In genomic region chr10:95678241-95678640, GRCm38 (mm10) we compare ENCODE assay signal across 11 mouse cellular contexts. TPM values are rescaled to one million over a fixed set of nuclear protein-coding genes. Genes with fewer than 3 reads are reported as not detected.
DNase-seq lines count a peak whose midpoint lies in the region; ATAC-seq and TF ChIP-seq lines count a peak whose summit lies in the region.
"Had no signal": no experiment of that assay in that cellular context is flagged by ENCODE, and none has a peak within 500 bp of the region (broad histone marks: within the 10 kb centered on the region; RNA-seq: fewer than 3 reads in every experiment).

No protein-coding gene starts in this region.

- H3K4me2 ChIP-seq in intestine, embryonic 16.5 days (ENCODE audit: low read depth, low read length): no peak overlapping the region
- no peak overlapping the region for H3K4me2 ChIP-seq in forebrain, embryonic 11.5 days (ENCODE audit: low read depth, low read length, severe bottlenecking)

- H3K9ac ChIP-seq in heart, adult 2 months (ENCODE audit: low read depth, low read length): no peak overlapping the region
- H3K9ac ChIP-seq in intestine, embryonic 16.5 days (ENCODE audit: low read depth, low read length): no peak overlapping the region
- no peak overlapping the region for H3K9ac ChIP-seq in forebrain, embryonic 11.5 days (ENCODE audit: low read length)

- peak overlapping the region; percentile 76 for H3K27ac ChIP-seq in heart, adult 2 months
- H3K27ac ChIP-seq in spleen, adult 2 months (ENCODE audit: insufficient read depth, low read length): peak overlapping the region; percentile 49
- peak overlapping the region; percentile 11; the same call in 1 of the 2 replicates for H3K27ac ChIP-seq in intestine, embryonic 16.5 days (ENCODE audit: low read length)
- peak overlapping the region; percentile 23 for H3K27ac ChIP-seq in small intestine, adult 2 months (ENCODE audit: insufficient read depth, low read depth, low read length)
- H3K27ac ChIP-seq in forebrain, embryonic 11.5 days (ENCODE audit: low read depth, low read length): no peak overlapping the region

- no peak for TF ChIP-seq POLR2A in heart, adult 2 months (IDR thresholded peaks at IDR 0.05; ENCODE audit: insufficient read depth, low read depth, low read length)
- TF ChIP-seq POLR2A in spleen, adult 2 months (IDR thresholded peaks at IDR 0.05; ENCODE audit: low read depth, low read length): no peak
- no peak for TF ChIP-seq POLR2A in small intestine, adult 2 months (IDR thresholded peaks at IDR 0.05; ENCODE audit: low read depth, low read length)

- H3K79me2 ChIP-seq in heart, adult 2 months (replicated peaks; ENCODE audit: control insufficient read depth, insufficient read depth, low read length): no peaks in the 10 kb centered on the region

- TF ChIP-seq EP300 in heart, adult 2 months (IDR thresholded peaks at IDR 0.05; ENCODE audit: insufficient read depth, low read depth, low read length): no peak

- intact Hi-C loops in heart, adult 2 months (cut with DNase I): no loop called here

- 37% methylated on average over 7 of the region's 7 CpGs for WGBS in heart, adult 2 months
- WGBS in spleen, adult 2 months: 43% methylated on average over 7 of the region's 7 CpGs
- WGBS in intestine, embryonic 16.5 days: 63% methylated on average over 7 of the region's 7 CpGs
- 75% methylated on average over 7 of the region's 7 CpGs for WGBS in small intestine, adult 2 months
- 82% methylated on average over 7 of the region's 7 CpGs for WGBS in forebrain, embryonic 11.5 days

- no peaks in the 10 kb centered on the region for H3K27me3 ChIP-seq in heart, adult 2 months (ENCODE audit: control insufficient read depth, insufficient read depth, low read length)
- H3K27me3 ChIP-seq in spleen, adult 2 months (ENCODE audit: control insufficient read depth, insufficient read depth, low read length): no peaks in the 10 kb centered on the region
- H3K27me3 ChIP-seq in intestine, embryonic 16.5 days (replicated peaks; ENCODE audit: control insufficient read depth, insufficient read depth, low read length): no peaks in the 10 kb centered on the region
- H3K27me3 ChIP-seq in small intestine, adult 2 months (ENCODE audit: control insufficient read depth, insufficient read depth, low read length): no peaks in the 10 kb centered on the region
- no peaks in the 10 kb centered on the region for H3K27me3 ChIP-seq in forebrain, embryonic 11.5 days (ENCODE audit: control insufficient read depth, insufficient read depth, low read length)

- H3K9me3 ChIP-seq in intestine, embryonic 16.5 days (ENCODE audit: control insufficient read depth, low read length): no peaks in the 10 kb centered on the region
- no peaks in the 10 kb centered on the region for H3K9me3 ChIP-seq in forebrain, embryonic 11.5 days (ENCODE audit: control insufficient read depth, low read length)

- no peak for DNase-seq in heart, adult 2 months
- no peak for DNase-seq in heart, adult 8-10 months (ENCODE audit: low spot score)
- DNase-seq in spleen, adult 2 months (ENCODE audit: low read depth in 1 of 2, low spot score in 2 of 2): no peak
- DNase-seq in spleen, postnatal 4 days (ENCODE audit: low spot score in 2 of 2): no peak
- no peak for DNase-seq in forebrain, embryonic 11.5 days (ENCODE audit: low spot score)
- no peak for DNase-seq in adrenal gland, adult 2 months

- peak overlapping the region; percentile 41 for H3K4me3 ChIP-seq in heart, adult 2 months
- peak overlapping the region; percentile 62; the same call in 1 of the 2 replicates for H3K4me3 ChIP-seq in spleen, adult 2 months (ENCODE audit: extremely low read depth, insufficient read depth, insufficient read length)
- H3K4me3 ChIP-seq in intestine, embryonic 16.5 days (ENCODE audit: low read length): no peak overlapping the region
- peak overlapping the region; percentile 42 for H3K4me3 ChIP-seq in small intestine, adult 2 months (ENCODE audit: low read depth, low read length)
- no peak overlapping the region for H3K4me3 ChIP-seq in forebrain, embryonic 11.5 days (ENCODE audit: low read depth, low read length)

- H3K4me1 ChIP-seq in heart, adult 2 months (ENCODE audit: control insufficient read depth, insufficient read depth, low read length): peaks cover 5% of the 10 kb centered on the region
- no peaks in the 10 kb centered on the region; the same call in 1 of the 2 replicates for H3K4me1 ChIP-seq in spleen, adult 2 months (ENCODE audit: control insufficient read depth, insufficient read depth, insufficient read length)
- 0 out of 2 replicates have a peak, but pooled peaks cover 7% of the 10 kb centered on the region for H3K4me1 ChIP-seq in intestine, embryonic 16.5 days (ENCODE audit: control insufficient read depth, insufficient read depth, low read length)
- peaks cover 6% of the 10 kb centered on the region for H3K4me1 ChIP-seq in small intestine, adult 2 months (ENCODE audit: control insufficient read depth, insufficient read depth, insufficient read length, low read length)
- H3K4me1 ChIP-seq in forebrain, embryonic 11.5 days (replicated peaks; ENCODE audit: control insufficient read depth, insufficient read depth, low read length): no peaks in the 10 kb centered on the region

- no peaks in the 10 kb centered on the region for H3K36me3 ChIP-seq in heart, adult 2 months (ENCODE audit: control insufficient read depth, insufficient read depth, low read length)
- H3K36me3 ChIP-seq in spleen, adult 2 months (ENCODE audit: control insufficient read depth, insufficient read depth, low read length): no peaks in the 10 kb centered on the region
- no peaks in the 10 kb centered on the region for H3K36me3 ChIP-seq in intestine, embryonic 16.5 days (ENCODE audit: control insufficient read depth, insufficient read depth, low read length)
- H3K36me3 ChIP-seq in small intestine, adult 2 months (ENCODE audit: control insufficient read depth, insufficient read depth, low read length): no peaks in the 10 kb centered on the region
- H3K36me3 ChIP-seq in forebrain, embryonic 11.5 days (ENCODE audit: control insufficient read depth, insufficient read depth, low read length): no peaks in the 10 kb centered on the region

- ATAC-seq in intestine, embryonic 16.5 days: no peak
- no peak for ATAC-seq in forebrain, embryonic 11.5 days (replicated peaks; ENCODE audit: low FRiP score)
- ATAC-seq: midbrain, embryonic 16.5 days had no signal

- no peak for TF ChIP-seq CTCF in heart, adult 2 months (IDR thresholded peaks at IDR 0.05)
- no peak for TF ChIP-seq CTCF in spleen, adult 2 months (IDR thresholded peaks at IDR 0.05; ENCODE audit: extremely low read depth, insufficient read depth, insufficient read length, insufficient replicate concordance)
- TF ChIP-seq CTCF in small intestine, adult 2 months (IDR thresholded peaks at IDR 0.05; ENCODE audit: extremely low read depth, insufficient read length, insufficient replicate concordance, low read depth, low read length): no peak

RNA-seq across cellular contexts. Expression of gene Anapc15-ps, which starts 5.0 kb away (rescaled TPM):
- total RNA-seq in heart, adult 2 months (2021): not detected
- polyA plus RNA-seq in heart, adult 2 months (2012; rRNA removed): not detected in 2 replicates
- not detected for total RNA-seq in heart, adult 8-10 months (2022)
- not detected in 2 replicates for polyA plus RNA-seq in spleen, adult 2 months (2012; rRNA removed)
- not detected in 2 replicates for polyA plus RNA-seq in intestine, embryonic 16.5 days (2015; fragmentation: Nextera tagmentation; extraction: Ambion mirVana)
- not detected in 2 replicates for polyA plus RNA-seq in small intestine, adult 2 months (2012; rRNA removed)
- not detected in 2 replicates for polyA plus RNA-seq in forebrain, embryonic 11.5 days (2014; fragmentation: Nextera tagmentation; extraction: Ambion mirVana)
- not detected for total RNA-seq in adrenal gland, adult 2 months (2021)
- not detected in 2 replicates for polyA plus RNA-seq in adrenal gland, adult 2 months (2012; rRNA removed)
- total RNA-seq: gastrocnemius, adult 18-20 months had no signal
- polyA plus RNA-seq: large intestine, adult 2 months; midbrain, embryonic 16.5 days had no signal

Comparison
In these comparisons a context has a peak if more than half of its experiments do, and no peak if none do; other contexts are left out.
1. H3K4me3 ChIP-seq: peak in heart, adult 2 months (single experiment), spleen, adult 2 months (single experiment) and small intestine, adult 2 months (single experiment); none in intestine, embryonic 16.5 days (single experiment) and forebrain, embryonic 11.5 days (single experiment).